Mouse (Mus musculus): ENCODE results near the gene Psmc3.
A peak's percentile ranks its signal among the peaks of the same experiment; 100 is the strongest.

DNA sequence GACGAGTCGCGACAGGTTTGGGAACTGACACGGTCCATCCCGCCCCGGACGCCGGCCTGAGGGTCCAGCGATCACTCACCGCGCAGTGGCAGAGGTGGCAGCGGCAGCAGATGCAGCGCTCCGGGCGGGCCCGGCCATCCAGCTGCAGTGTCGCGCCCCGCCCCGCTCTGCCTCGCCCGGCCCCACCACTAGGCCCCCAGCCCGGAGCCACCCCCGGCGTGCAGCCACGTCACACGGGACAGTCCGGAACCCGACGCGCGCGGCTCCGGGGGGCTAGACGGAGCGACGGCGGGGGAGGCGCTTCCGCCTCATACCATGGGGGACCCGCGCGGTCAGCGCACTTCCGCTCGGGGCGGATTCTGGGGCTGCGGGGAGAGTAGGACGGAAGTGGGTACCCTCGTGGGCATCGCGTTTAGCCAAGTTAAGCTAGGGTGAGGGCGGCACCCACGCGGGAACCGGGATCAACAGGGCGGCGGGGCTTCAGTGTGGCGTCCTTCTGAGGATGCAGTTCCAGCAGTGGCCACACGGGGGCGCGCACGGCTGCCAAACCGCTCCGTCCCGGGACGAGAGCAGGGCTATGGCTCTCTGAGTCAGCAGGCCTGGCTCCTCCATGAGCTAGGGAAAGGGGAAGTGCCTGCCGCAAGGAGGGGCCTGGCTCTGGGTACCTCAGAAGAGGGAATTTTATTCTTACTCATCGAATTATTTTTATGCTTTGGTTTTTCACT lies 16.4 kb downstream of the Psmc3 start, which contains the start of gene Slc39a13:
- TF ChIP-seq CTCF (conservative IDR thresholded peaks at IDR 0.05; ENCODE audit: low read length) (peak; percentile 80), NANOG (IDR thresholded peaks at IDR 0.05; ENCODE audit: borderline replicate concordance, low read length) (no peak)
